Mouse (Mus musculus) cerebellum, adult 8-10 months (tissue): ENCODE measurements around the gene Ly6g5c.

ENCODE experiments used
- DNase-seq: peaks from one replicate; pipeline ENCODE4 v3.0.0; 2022

Gene Ly6g5c

GRCm38 (mm10) chr17:35108097-35108496 is at the start of gene Ly6g5c:
Gene Ly6g5c (plus strand): TSS chr17:35108279.
- DNase-seq, result no peak

GRCm38 (mm10) chr17:35058316-35058715 is 49.8 kb upstream of the Ly6g5c start:
- peak; percentile 28 for DNase-seq

GRCm38 (mm10) chr17:35058911-35059892 is 48.9 kb upstream of the Ly6g5c start, which contains the start of gene Ddah2:
Gene Ddah2 (plus strand): TSS chr17:35059035.
- peak; percentile 84 for DNase-seq

- peak; percentile 41 for DNase-seq
These were observed 48.0 kb upstream of the Ly6g5c start for GRCm38 (mm10) chr17:35060071-35060470.

GRCm38 (mm10) chr17:35060737-35061297 is 47.3 kb upstream of the Ly6g5c start:
- peak; percentile 31 for DNase-seq

- DNase-seq, result no peak
These were observed 46.8 kb upstream of the Ly6g5c start for GRCm38 (mm10) chr17:35061299-35061698.

GRCm38 (mm10) chr17:35063466-35063865 is 44.6 kb upstream of the Ly6g5c start:
- DNase-seq, result no peak

- DNase-seq, result peak; percentile 69
These were observed 43.7 kb upstream of the Ly6g5c start for GRCm38 (mm10) chr17:35064378-35064877.

- DNase-seq, result no peak
These were observed 42.8 kb upstream of the Ly6g5c start, which contains the start of gene Ly6g6c for GRCm38 (mm10) chr17:35064951-35065947. Gene Ly6g6c (plus strand): TSS chr17:35065388.

GRCm38 (mm10) chr17:35066084-35066483 is 42.0 kb upstream of the Ly6g5c start, which contains the start of gene Mpig6b:
Gene Mpig6b (minus strand): TSS chr17:35066184.
- DNase-seq, result no peak

- no peak for DNase-seq
These were observed 39.7 kb upstream of the Ly6g5c start for GRCm38 (mm10) chr17:35068213-35068914.

GRCm38 (mm10) chr17:35070556-35071229 is 37.4 kb upstream of the Ly6g5c start:
- peak; percentile 84 for DNase-seq

- DNase-seq, result no peak
These were observed 36.6 kb upstream of the Ly6g5c start for GRCm38 (mm10) chr17:35071454-35071853.

GRCm38 (mm10) chr17:35074097-35074496 is 34.0 kb upstream of the Ly6g5c start:
- DNase-seq, result peak; percentile 82

GRCm38 (mm10) chr17:35076507-35077176 is 31.4 kb upstream of the Ly6g5c start, which contains the start of gene Ly6g6e:
Gene Ly6g6e (plus strand): TSS chr17:35076902.
- DNase-seq, result no peak

GRCm38 (mm10) chr17:35077285-35077684 is 30.8 kb upstream of the Ly6g5c start:
- DNase-seq, result no peak

GRCm38 (mm10) chr17:35077786-35078233 is 30.3 kb upstream of the Ly6g5c start, which contains the start of gene Ly6g6d:
Gene Ly6g6d (minus strand): TSS chr17:35078065.
- DNase-seq, result no peak

- DNase-seq, result no peak
These were observed 28.3 kb upstream of the Ly6g5c start for GRCm38 (mm10) chr17:35079778-35080177.

GRCm38 (mm10) chr17:35080248-35080647 is 27.8 kb upstream of the Ly6g5c start:
- DNase-seq, result no peak

GRCm38 (mm10) chr17:35080710-35081109 is 27.4 kb upstream of the Ly6g5c start:
- no peak for DNase-seq
